In genomic region chr1:145138452-145139266, GRCm38 (mm10) we compare ENCODE assay signal across 9 mouse cellular contexts.
DNase-seq lines count a peak whose midpoint lies in the region; ATAC-seq and TF ChIP-seq lines count a peak whose summit lies in the region.
"Had no signal": no experiment of that assay in that cellular context is flagged by ENCODE, and none has a peak within 500 bp of the region (broad histone marks: within the 10 kb centered on the region; RNA-seq: fewer than 3 reads in every experiment).

No protein-coding gene starts in this region.

- no peak overlapping the region for H3K9ac ChIP-seq in heart, embryonic 13.5 days
- H3K9ac ChIP-seq in midbrain, embryonic 15.5 days = no peak overlapping the region
- H3K9ac ChIP-seq in midbrain, embryonic 13.5 days (replicated peaks) = no peak overlapping the region
- H3K9ac ChIP-seq in hindbrain, postnatal 0 days (replicated peaks; ENCODE audit: low read length) = no peak overlapping the region

- H3K4me3 ChIP-seq in heart, embryonic 13.5 days = no peak overlapping the region
- no peak overlapping the region for H3K4me3 ChIP-seq in midbrain, embryonic 15.5 days
- no peak overlapping the region for H3K4me3 ChIP-seq in midbrain, embryonic 13.5 days (replicated peaks)
- no peak overlapping the region for H3K4me3 ChIP-seq in hindbrain, postnatal 0 days (ENCODE audit: low read length)

- no peak for ATAC-seq in heart, embryonic 13.5 days (ENCODE audit: extremely low read depth, insufficient number of reproducible peaks, low FRiP score, low TSS enrichment)
- peak; percentile 66; the same call in 1 of the 2 replicates for ATAC-seq in midbrain, embryonic 15.5 days (replicated peaks)
- no peak for ATAC-seq in midbrain, embryonic 13.5 days
- ATAC-seq in hindbrain, postnatal 0 days = no peak
- peak; percentile 98 for ATAC-seq in megakaryocyte-erythroid progenitor cell, adult 5-6 weeks (replicated peaks; ENCODE audit: low FRiP score, low TSS enrichment, poor library complexity, severe bottlenecking)

- H3K4me2 ChIP-seq in heart, embryonic 13.5 days = no peak overlapping the region
- H3K4me2 ChIP-seq in midbrain, embryonic 15.5 days = no peak overlapping the region
- H3K4me2 ChIP-seq in midbrain, embryonic 13.5 days (replicated peaks) = no peak overlapping the region
- no peak overlapping the region for H3K4me2 ChIP-seq in hindbrain, postnatal 0 days (ENCODE audit: low read depth, low read length)

- H3K27ac ChIP-seq in heart, embryonic 13.5 days (replicated peaks) = 0 out of 2 replicates have a peak overlapping the region, but pooled peaks have one; percentile 8
- H3K27ac ChIP-seq in midbrain, embryonic 15.5 days = no peak overlapping the region
- no peak overlapping the region for H3K27ac ChIP-seq in midbrain, embryonic 13.5 days
- H3K27ac ChIP-seq in hindbrain, postnatal 0 days = no peak overlapping the region

- DNase-seq in heart, adult 8-10 months (ENCODE audit: low spot score) = no peak
- DNase-seq in hindbrain, postnatal 0 days (ENCODE audit: low spot score) = peak; percentile 67
- no peak for DNase-seq in thymus, postnatal 0 days (ENCODE audit: low spot score)
- DNase-seq in testis, postnatal 10 days (ENCODE audit: low spot score) = no peak

- H3K4me1 ChIP-seq in heart, embryonic 13.5 days = peaks cover 8% of the 10 kb centered on the region
- no peaks in the 10 kb centered on the region for H3K4me1 ChIP-seq in midbrain, embryonic 15.5 days
- H3K4me1 ChIP-seq in midbrain, embryonic 13.5 days (replicated peaks) = no peaks in the 10 kb centered on the region
- H3K4me1 ChIP-seq in hindbrain, postnatal 0 days (ENCODE audit: insufficient read depth, low read length) = no peaks in the 10 kb centered on the region

- no peaks in the 10 kb centered on the region for H3K27me3 ChIP-seq in heart, embryonic 13.5 days (replicated peaks)
- no peaks in the 10 kb centered on the region for H3K27me3 ChIP-seq in midbrain, embryonic 15.5 days (replicated peaks)
- no peaks in the 10 kb centered on the region for H3K27me3 ChIP-seq in midbrain, embryonic 13.5 days
- no peaks in the 10 kb centered on the region for H3K27me3 ChIP-seq in hindbrain, postnatal 0 days (ENCODE audit: insufficient read depth, low read length)
- H3K27me3 ChIP-seq: CH12.LX had no signal

- no peaks in the 10 kb centered on the region for H3K36me3 ChIP-seq in heart, embryonic 13.5 days
- H3K36me3 ChIP-seq in midbrain, embryonic 15.5 days (replicated peaks) = no peaks in the 10 kb centered on the region
- no peaks in the 10 kb centered on the region for H3K36me3 ChIP-seq in midbrain, embryonic 13.5 days
- H3K36me3 ChIP-seq in hindbrain, postnatal 0 days (ENCODE audit: insufficient read depth, low read length) = no peaks in the 10 kb centered on the region

- no peaks in the 10 kb centered on the region for H3K9me3 ChIP-seq in heart, embryonic 13.5 days
- no peaks in the 10 kb centered on the region for H3K9me3 ChIP-seq in midbrain, embryonic 15.5 days
- H3K9me3 ChIP-seq in midbrain, embryonic 13.5 days = no peaks in the 10 kb centered on the region
- no peaks in the 10 kb centered on the region for H3K9me3 ChIP-seq in hindbrain, postnatal 0 days (ENCODE audit: low read length)

- WGBS in heart, embryonic 13.5 days = 7% methylated on average over 2 of the region's 2 CpGs
- 47% methylated on average over 2 of the region's 2 CpGs for WGBS in midbrain, embryonic 15.5 days
- WGBS in midbrain, embryonic 13.5 days = 54% methylated on average over 2 of the region's 2 CpGs
- 35% methylated on average over 2 of the region's 2 CpGs for WGBS in hindbrain, postnatal 0 days

- no peak for TF ChIP-seq CTCF in hindbrain, postnatal 0 days (IDR thresholded peaks at IDR 0.05; ENCODE audit: low read depth)

Comparison
In these comparisons a context has a peak if more than half of its experiments do, and no peak if none do; other contexts are left out.
1. ATAC-seq: peak in midbrain, embryonic 15.5 days (single experiment) and megakaryocyte-erythroid progenitor cell, adult 5-6 weeks (single experiment); none in heart, embryonic 13.5 days (single experiment), midbrain, embryonic 13.5 days (single experiment) and hindbrain, postnatal 0 days (single experiment).